ENCODE assay signal across 28 mouse cellular contexts in genomic region chrX:139295325-139295724, GRCm38 (mm10). TPM values are rescaled to one million over a fixed set of nuclear protein-coding genes. Genes with fewer than 3 reads are reported as not detected.
DNase-seq lines count a peak whose midpoint lies in the region; TF ChIP-seq lines count a peak whose summit lies in the region.
"Had no signal": no experiment of that assay in that cellular context is flagged by ENCODE, and none has a peak within 500 bp of the region (broad histone marks: within the 10 kb centered on the region; RNA-seq: fewer than 3 reads in every experiment).

No protein-coding gene starts in this region.

- no peak overlapping the region for H3K27ac ChIP-seq in kidney, adult 2 months (ENCODE audit: insufficient read depth, low read depth, low read length)
- H3K27ac ChIP-seq: embryonic facial prominence, embryonic 10.5 days; embryonic facial prominence, embryonic 12.5 days; forebrain, embryonic 13.5 days; forebrain, embryonic 15.5 days had no signal

- no peaks in the 10 kb centered on the region for H3K4me1 ChIP-seq in kidney, adult 2 months (ENCODE audit: control insufficient read depth, insufficient read depth, low read length)
- H3K4me1 ChIP-seq: embryonic facial prominence, embryonic 10.5 days; embryonic facial prominence, embryonic 12.5 days; forebrain, embryonic 13.5 days; forebrain, embryonic 15.5 days had no signal

- no peak overlapping the region for H3K4me3 ChIP-seq in kidney, adult 2 months (ENCODE audit: insufficient read depth, low read depth, low read length)
- H3K4me3 ChIP-seq: embryonic facial prominence, embryonic 10.5 days; embryonic facial prominence, embryonic 12.5 days; forebrain, embryonic 13.5 days; forebrain, embryonic 15.5 days had no signal

- no peak for TF ChIP-seq CTCF in kidney, adult 2 months (conservative IDR thresholded peaks at IDR 0.05; ENCODE audit: insufficient read depth, insufficient read length, low read depth, low read length)
- TF ChIP-seq CTCF in brain, embryonic 14.5 days (IDR thresholded peaks at IDR 0.05; ENCODE audit: borderline replicate concordance, extremely low read depth, insufficient read depth, insufficient read length) = no peak

- 21% methylated on average over 1 of the region's 1 CpGs for WGBS in kidney, adult 2 months

- peak; percentile 47 for DNase-seq in kidney, adult 2 months
- DNase-seq in kidney, postnatal 10 days = no peak
- DNase-seq in kidney, postnatal 36 days = peak; percentile 1 to 7
- no peak for DNase-seq in kidney, postnatal 14 days
- DNase-seq in Muller cell, postnatal 12 days (ENCODE audit: inconsistent ontology term) = peak; percentile 53
- DNase-seq in brain, embryonic 14.5 days (ENCODE audit: low read depth) = peak; percentile 3
- DNase-seq in spleen, adult 12 weeks (ENCODE audit: low spot score) = no peak
- DNase-seq: adrenal gland, adult 8-10 months; adrenal gland, postnatal 14 days; adrenal gland, postnatal 36 days; B cell, adult 2 months; cerebellum, adult 11 months; cerebellum, adult 18-20 months; cerebellum, adult 8-10 months; cerebellum, postnatal 10 days; cerebellum, postnatal 25 days; forebrain, postnatal 0 days had no signal

- TF ChIP-seq POLR2A in kidney, adult 2 months (IDR thresholded peaks at IDR 0.05; ENCODE audit: low read depth, low read length) = no peak
- TF ChIP-seq POLR2A in brain, embryonic 14.5 days (IDR thresholded peaks at IDR 0.05; ENCODE audit: borderline replicate concordance, extremely low read depth, insufficient read depth, insufficient read length, poor library complexity, severe bottlenecking) = no peak

- no peaks in the 10 kb centered on the region for H3K36me3 ChIP-seq in kidney, adult 2 months (ENCODE audit: control insufficient read depth, insufficient read depth, low read length)
- H3K36me3 ChIP-seq: embryonic facial prominence, embryonic 10.5 days; embryonic facial prominence, embryonic 12.5 days; forebrain, embryonic 15.5 days; G1E had no signal

- H3K27me3 ChIP-seq in kidney, adult 2 months (replicated peaks; ENCODE audit: control insufficient read depth, insufficient read depth, low read length) = no peaks in the 10 kb centered on the region
- H3K27me3 ChIP-seq: CH12.LX; embryonic facial prominence, embryonic 12.5 days; forebrain, embryonic 13.5 days; forebrain, embryonic 15.5 days had no signal

RNA-seq across cellular contexts. Expression of gene Trap1a, which starts 38.2 kb away (rescaled TPM):
- polyA plus RNA-seq in kidney, adult 2 months (2012; rRNA removed) = not detected in 2 replicates
- polyA plus RNA-seq in brain, embryonic 14.5 days (2012; rRNA removed) = 0.09 and 0.11 TPM in 2 replicates
- polyA plus RNA-seq: activated CD4-positive, CD25-positive, alpha-beta regulatory T cell, adult 4 months; CD4-positive, CD25-positive, alpha-beta regulatory T cell, adult 4 months; cortical plate, adult 2 months; embryonic facial prominence, embryonic 10.5 days; embryonic facial prominence, embryonic 12.5 days; embryonic facial prominence, embryonic 14.5 days; forebrain, embryonic 11.5 days; forebrain, embryonic 13.5 days; forebrain, embryonic 15.5 days; forebrain, postnatal 0 days; G1E had no signal

Comparison
In these comparisons a context has a peak if more than half of its experiments do, and no peak if none do; other contexts are left out.
1. DNase-seq: peak in kidney, adult 2 months (single experiment), kidney, postnatal 36 days (2 of 2), Muller cell, postnatal 12 days (single experiment) and brain, embryonic 14.5 days (single experiment); none in kidney, postnatal 10 days (single experiment), kidney, postnatal 14 days (single experiment) and spleen, adult 12 weeks (single experiment).